Mouse (Mus musculus) liver, embryonic 15.5 days (tissue): ENCODE results near the gene Sox13. TPM values are rescaled to one million over a fixed set of nuclear protein-coding genes. Genes with fewer than 3 reads are reported as not detected.

Experiments used
- ATAC-seq: fragments of 200-750 bp; cut with Nextera tagmentation; 2 replicates; pipeline ENCODE4 v1.8.0; 2017; ENCODE audit warnings: moderate number of reproducible peaks, mild to moderate bottlenecking, moderate library complexity; ENCODE audit not compliant: insufficient read depth
- H3K27ac ChIP-seq: fragments of 300-500 bp; sonication (generic); replicated peaks from 2 replicates; pipeline ENCODE4 v1.5.1; 2015; ENCODE audit warnings: mild to moderate bottlenecking, inconsistent platforms
- H3K27me3 ChIP-seq: fragments of 300-500 bp; sonication (generic); 2 replicates; pipeline ENCODE4 v1.6.1; 2015; ENCODE audit warnings: mild to moderate bottlenecking, inconsistent platforms
- H3K36me3 ChIP-seq: fragments of 300-500 bp; sonication (generic); replicated peaks from 2 replicates; pipeline ENCODE4 v1.6.1; 2015; ENCODE audit warnings: moderate library complexity, mild to moderate bottlenecking, inconsistent platforms
- H3K4me1 ChIP-seq: fragments of 300-500 bp; sonication (generic); replicated peaks from 2 replicates; pipeline ENCODE4 v1.6.1; 2015; ENCODE audit warnings: inconsistent platforms
- H3K4me2 ChIP-seq: fragments of 300-500 bp; sonication (generic); 2 replicates; pipeline ENCODE4 v1.6.1; 2015; ENCODE audit warnings: moderate library complexity, mild to moderate bottlenecking, inconsistent platforms
- H3K4me3 ChIP-seq: fragments of 300-500 bp; sonication (generic); replicated peaks from 2 replicates; pipeline ENCODE4 v1.5.1; 2015; ENCODE audit warnings: mild to moderate bottlenecking, inconsistent platforms
- H3K9ac ChIP-seq: fragments of 300-500 bp; sonication (generic); 2 replicates; pipeline ENCODE4 v1.6.1; 2015; ENCODE audit warnings: moderate library complexity, mild to moderate bottlenecking, inconsistent platforms
- H3K9me3 ChIP-seq: fragments of 300-500 bp; sonication (generic); replicated peaks from 2 replicates; pipeline ENCODE4 v1.6.1; 2016; ENCODE audit warnings: inconsistent platforms
- WGBS: fragments of 180-500 bp; shearing (Covaris S2); methylation state at CpG from one replicate; pipeline ENCODE4 v1.1.7; 2015; ENCODE audit warnings: mixed read lengths; ENCODE audit not compliant: insufficient replicate concordance; 5-methylcytosine and 5-hydroxymethylcytosine counted together
- polyA plus RNA-seq: library from polyadenylated mRNA; unstranded; fragments of >200 nt; fragmentation: Nextera tagmentation; extraction: Ambion mirVana; gene quantifications from 2 replicates; pipeline ENCODE4 v1.2.1, GENCODE M21; 2015

Sox13 gene
- polyA plus RNA-seq, 1 experiment from 2014 or later, result 1.6 TPM

DNA sequence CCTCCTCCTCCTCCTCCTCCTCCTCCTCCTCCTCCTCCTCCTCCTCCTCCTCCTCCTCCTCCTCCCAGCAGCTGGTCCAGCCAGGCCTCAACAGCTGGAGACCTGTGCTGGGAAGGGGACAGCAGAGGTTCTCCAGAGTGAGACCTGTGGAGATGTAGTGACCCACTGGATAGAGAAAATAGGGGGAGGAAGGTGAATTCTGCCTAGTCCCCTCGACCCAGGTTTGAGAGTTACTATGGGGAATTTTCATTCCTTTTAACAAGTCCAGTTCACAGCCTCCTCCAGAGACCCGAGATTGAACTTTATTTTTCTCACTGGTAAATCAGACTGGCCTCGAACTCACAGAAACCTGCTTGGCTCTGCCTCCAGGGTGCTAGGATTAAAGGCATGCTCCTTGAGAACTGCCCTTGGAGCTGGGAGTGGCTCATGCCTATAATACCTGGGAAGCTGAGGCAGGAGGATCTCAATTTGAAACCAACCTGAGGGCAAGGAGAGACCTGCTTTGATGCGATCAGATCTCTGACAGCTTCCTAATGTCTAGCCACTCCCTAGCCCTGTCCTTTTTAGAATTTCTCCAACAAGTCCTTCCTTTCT lies 467 bp upstream of the Sox13 start:
- no peak overlapping the region for H3K27ac ChIP-seq
- peaks cover 4% of the 10 kb centered on the region; the same call in 1 of the 2 replicates for H3K4me1 ChIP-seq
- 40% methylated on average over 4 of the region's 4 CpGs for WGBS
- ATAC-seq, result no peak
- no peak overlapping the region for H3K4me3 ChIP-seq
- no peak overlapping the region for H3K9ac ChIP-seq
- H3K27me3 ChIP-seq, result peaks cover 61% of the 10 kb centered on the region
- no peaks in the 10 kb centered on the region for H3K36me3 ChIP-seq
- H3K4me2 ChIP-seq, result no peak overlapping the region
- H3K9me3 ChIP-seq, result peaks cover 4% of the 10 kb centered on the region; the same call in 1 of the 2 replicates

DNA sequence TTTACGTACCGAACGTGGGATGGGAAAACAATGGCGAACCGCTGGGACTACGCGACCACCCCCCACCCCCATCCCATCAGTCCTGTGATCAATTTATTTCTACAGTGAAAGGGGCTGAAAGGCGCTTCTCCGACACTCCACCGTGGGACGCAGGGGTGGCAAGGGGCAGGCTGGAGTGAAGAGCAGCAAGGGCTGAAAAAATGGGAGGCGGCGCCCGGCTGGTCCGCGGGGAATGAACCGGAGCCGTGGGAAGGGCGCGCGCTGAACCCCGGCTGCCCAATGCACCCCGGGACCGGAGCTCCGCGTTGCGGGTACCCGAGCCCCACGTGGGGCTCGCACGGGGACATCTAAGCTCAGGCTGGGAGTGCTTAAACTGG lies 1.0 kb downstream of the Sox13 start:
- peaks cover 65% of the 10 kb centered on the region for H3K27me3 ChIP-seq
- H3K9ac ChIP-seq, result peak overlapping the region; percentile 40; the same call in 1 of the 2 replicates
- ATAC-seq, result no peak
- peak overlapping the region; percentile 59 for H3K4me3 ChIP-seq
- H3K9me3 ChIP-seq, result no peaks in the 10 kb centered on the region
- no peak overlapping the region for H3K27ac ChIP-seq
- WGBS, result under 1% methylated on average over 31 of the region's 31 CpGs
- no peaks in the 10 kb centered on the region for H3K36me3 ChIP-seq
- H3K4me2 ChIP-seq, result peak overlapping the region; percentile 71
- peaks cover 10% of the 10 kb centered on the region; the same call in 1 of the 2 replicates for H3K4me1 ChIP-seq

- ATAC-seq, result no peak
- peak overlapping the region; percentile 59 for H3K4me3 ChIP-seq
- H3K27me3 ChIP-seq, result peaks cover 70% of the 10 kb centered on the region
- no peaks in the 10 kb centered on the region for H3K9me3 ChIP-seq
- peak overlapping the region; percentile 71 for H3K4me2 ChIP-seq
- H3K36me3 ChIP-seq, result no peaks in the 10 kb centered on the region
- peaks cover 14% of the 10 kb centered on the region for H3K4me1 ChIP-seq
- H3K27ac ChIP-seq, result no peak overlapping the region
- peak overlapping the region; percentile 40; the same call in 1 of the 2 replicates for H3K9ac ChIP-seq
- 1% methylated on average over 29 of the region's 29 CpGs for WGBS
Measured at GRCm38 (mm10) chr1:133422615-133423161, 1.5 kb downstream of the Sox13 start.

DNA sequence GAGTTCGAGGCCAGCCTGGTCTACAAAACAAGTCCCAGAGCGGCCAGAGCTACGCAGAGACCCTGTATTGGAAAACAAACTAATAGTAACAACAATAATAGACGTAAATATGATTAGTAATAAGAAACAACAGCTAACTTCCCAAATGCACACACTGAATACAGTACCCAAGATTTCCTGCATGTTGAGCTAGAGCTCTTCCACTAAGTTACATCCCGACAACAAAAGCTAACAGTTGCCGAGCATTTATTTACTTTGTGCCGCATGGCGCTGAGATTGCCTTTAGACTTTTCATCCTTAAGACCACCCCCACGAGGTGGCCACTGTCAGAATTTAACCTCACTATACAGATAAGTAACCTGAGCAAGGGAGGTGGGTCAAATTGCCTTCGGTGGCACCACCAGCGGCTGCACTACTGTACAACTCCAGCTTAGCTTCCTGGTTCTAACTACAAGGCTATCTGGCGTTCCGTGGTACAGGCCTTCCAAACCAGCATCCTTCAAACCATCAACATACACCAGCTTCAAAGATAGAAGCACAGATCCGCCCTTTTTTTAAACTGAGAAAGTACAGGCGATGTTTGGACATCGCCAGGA lies 2.1 kb downstream of the Sox13 start:
- H3K9ac ChIP-seq, result no peak overlapping the region
- peaks cover 73% of the 10 kb centered on the region for H3K27me3 ChIP-seq
- 44% methylated on average over 16 of the region's 16 CpGs for WGBS

GRCm38 (mm10) chr1:133421061-133421460 lies 3.1 kb downstream of the Sox13 start:
- H3K4me2 ChIP-seq, result no peak overlapping the region
- ATAC-seq, result no peak
- H3K9me3 ChIP-seq, result no peaks in the 10 kb centered on the region
- H3K36me3 ChIP-seq, result no peaks in the 10 kb centered on the region
- H3K27ac ChIP-seq, result no peak overlapping the region
- no peak overlapping the region for H3K9ac ChIP-seq
- H3K4me3 ChIP-seq, result no peak overlapping the region
- H3K4me1 ChIP-seq, result peaks cover 26% of the 10 kb centered on the region
- WGBS, result 53% methylated on average over 2 of the region's 2 CpGs
- H3K27me3 ChIP-seq, result peaks cover 70% of the 10 kb centered on the region

More for the DNA sequence above, 2.1 kb downstream of the Sox13 start:
- Histone ChIP-seq H3K4me1 (peaks cover 21% of the 10 kb centered on the region), H3K36me3 (no peaks in the 10 kb centered on the region), H3K27ac (no peak overlapping the region), H3K4me3 (peak overlapping the region; percentile 59), H3K4me2 (peak overlapping the region; percentile 71), H3K9me3 (no peaks in the 10 kb centered on the region)
- no peak for ATAC-seq

DNA sequence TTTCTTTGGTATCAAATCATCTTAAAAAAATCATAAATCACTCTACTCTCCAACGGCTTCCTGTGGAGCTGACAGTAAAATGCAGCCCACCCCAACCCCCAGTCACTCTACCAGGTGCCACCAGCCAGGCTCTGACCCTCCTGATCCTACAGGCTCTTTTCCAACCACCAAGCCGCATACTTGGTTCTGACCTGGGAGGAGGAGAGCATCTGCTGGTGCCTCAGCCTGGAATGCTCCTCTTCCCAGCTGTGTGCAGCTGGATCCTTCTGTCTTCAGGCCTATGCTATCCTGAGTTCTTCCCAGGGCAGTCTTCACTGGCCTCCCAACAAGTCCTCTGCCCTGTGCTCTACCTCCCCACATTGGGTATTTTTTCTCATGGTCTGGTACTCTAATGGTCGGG lies 3.7 kb downstream of the Sox13 start:
- no peaks in the 10 kb centered on the region for H3K36me3 ChIP-seq
- no peak overlapping the region for H3K9ac ChIP-seq
- no peak overlapping the region for H3K4me3 ChIP-seq
- no peaks in the 10 kb centered on the region for H3K9me3 ChIP-seq
- WGBS, result 67% methylated on average over 3 of the region's 3 CpGs
- no peak for ATAC-seq
- H3K4me2 ChIP-seq, result no peak overlapping the region
- H3K27ac ChIP-seq, result no peak overlapping the region
- peaks cover 26% of the 10 kb centered on the region for H3K4me1 ChIP-seq
- H3K27me3 ChIP-seq, result peaks cover 64% of the 10 kb centered on the region

DNA sequence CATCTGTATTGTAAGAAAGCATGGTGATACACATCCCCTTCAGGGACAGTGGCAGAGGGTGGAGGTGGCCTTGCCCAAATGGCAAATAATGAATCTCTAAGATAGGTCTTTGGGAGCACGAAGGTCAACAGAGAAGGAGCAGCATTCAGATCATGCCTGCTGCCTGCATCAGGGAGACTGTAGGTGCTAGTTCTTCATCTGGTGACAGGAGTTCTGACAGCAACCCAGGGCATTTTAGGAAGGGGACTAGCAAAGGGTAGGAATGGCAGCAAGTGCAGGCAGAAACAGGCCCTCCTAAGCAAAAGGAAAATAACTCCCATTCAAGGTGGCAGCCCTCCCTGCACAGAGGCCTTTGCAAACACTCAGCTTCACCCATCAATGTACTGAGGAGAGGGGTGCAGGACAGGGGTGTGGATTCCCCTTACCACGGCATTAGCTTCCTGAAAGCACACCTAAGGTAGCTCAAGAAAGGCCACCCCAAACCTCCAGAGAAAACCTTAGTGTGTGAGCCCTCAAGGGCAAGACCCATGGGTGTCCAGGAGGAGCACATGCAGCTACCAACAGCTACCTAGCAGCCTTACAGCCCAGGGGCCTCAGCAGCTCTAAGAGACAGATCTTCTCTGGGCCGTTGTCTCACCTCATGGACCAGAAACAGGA lies 4.9 kb downstream of the Sox13 start:
- H3K4me1 ChIP-seq, result peaks cover 33% of the 10 kb centered on the region
- H3K36me3 ChIP-seq, result no peaks in the 10 kb centered on the region
- no peak overlapping the region for H3K4me2 ChIP-seq
- WGBS, result 50% methylated on average over 3 of the region's 3 CpGs
- H3K4me3 ChIP-seq, result no peak overlapping the region
- no peak overlapping the region for H3K9ac ChIP-seq
- no peak for ATAC-seq
- no peak overlapping the region for H3K27ac ChIP-seq
- H3K27me3 ChIP-seq, result peaks cover 52% of the 10 kb centered on the region
- H3K9me3 ChIP-seq, result no peaks in the 10 kb centered on the region

- no peaks in the 10 kb centered on the region for H3K36me3 ChIP-seq
- peak overlapping the region; percentile 27; the same call in 1 of the 2 replicates for H3K9ac ChIP-seq
- H3K27me3 ChIP-seq, result peaks cover 42% of the 10 kb centered on the region
- H3K4me1 ChIP-seq, result peaks cover 33% of the 10 kb centered on the region
- peak; percentile 55 for ATAC-seq
- 6% methylated on average over 28 of the region's 28 CpGs for WGBS
- H3K27ac ChIP-seq, result no peak overlapping the region
- peak overlapping the region; percentile 55 for H3K4me3 ChIP-seq
- H3K9me3 ChIP-seq, result no peaks in the 10 kb centered on the region
- peak overlapping the region; percentile 65 for H3K4me2 ChIP-seq
Measured at GRCm38 (mm10) chr1:133418164-133418800, 5.9 kb downstream of the Sox13 start.

DNA sequence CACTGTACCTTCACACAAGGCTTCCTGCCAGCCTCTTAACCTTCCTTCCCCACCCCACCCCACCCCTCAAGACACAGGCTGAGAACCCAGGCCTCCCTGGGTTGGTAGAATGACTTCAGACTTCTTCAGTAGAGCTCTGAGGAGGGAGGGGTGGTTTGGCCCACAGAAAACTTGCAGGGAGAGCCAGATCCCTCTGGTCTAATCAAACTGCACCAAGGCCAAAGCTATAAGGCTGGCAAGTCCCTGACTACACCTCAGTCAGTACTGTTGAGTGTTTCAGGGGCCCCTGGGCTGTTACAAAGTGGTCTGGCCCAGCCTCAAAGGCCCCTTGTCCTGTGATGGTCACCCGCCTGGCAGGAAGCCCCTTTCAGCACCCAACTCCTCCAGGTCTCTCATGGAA lies 6.6 kb downstream of the Sox13 start:
- Histone ChIP-seq H3K4me2 (peak overlapping the region; percentile 65), H3K36me3 (no peaks in the 10 kb centered on the region), H3K9me3 (no peaks in the 10 kb centered on the region), H3K9ac (0 out of 2 replicates have a peak overlapping the region, but pooled peaks have one; percentile 27), H3K4me1 (peaks cover 39% of the 10 kb centered on the region), H3K27me3 (peaks cover 35% of the 10 kb centered on the region), H3K27ac (no peak overlapping the region), H3K4me3 (no peak overlapping the region)
- ATAC-seq, result no peak
- 7% methylated on average over 1 of the region's 1 CpGs for WGBS

DNA sequence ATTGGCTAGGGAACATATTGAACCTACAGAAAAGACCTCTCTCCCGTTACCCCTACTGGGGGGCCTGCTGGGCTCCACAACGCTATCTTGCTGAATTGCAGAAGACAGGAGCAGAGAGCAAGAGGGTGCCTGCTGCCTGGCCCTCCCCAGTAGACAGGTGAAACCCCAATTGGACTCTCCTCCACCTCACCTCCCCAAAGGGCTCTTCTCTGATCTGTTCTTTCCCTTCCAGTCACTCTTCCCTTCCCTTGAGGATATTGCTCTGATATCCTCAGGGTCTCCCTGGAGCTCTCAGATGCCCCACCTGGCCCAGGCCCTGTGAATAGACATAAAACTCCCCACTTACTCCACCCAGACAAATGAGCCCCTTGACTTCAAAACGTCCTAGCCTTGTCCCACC lies 7.1 kb downstream of the Sox13 start:
- 39% methylated on average over 3 of the region's 3 CpGs for WGBS

GRCm38 (mm10) chr1:133416472-133416871 lies 7.7 kb downstream of the Sox13 start:
- Histone ChIP-seq H3K36me3 (no peaks in the 10 kb centered on the region), H3K27me3 (peaks cover 24% of the 10 kb centered on the region), H3K4me3 (no peak overlapping the region), H3K9ac (no peak overlapping the region), H3K4me1 (peaks cover 39% of the 10 kb centered on the region), H3K9me3 (no peaks in the 10 kb centered on the region), H3K4me2 (no peak overlapping the region), H3K27ac (no peak overlapping the region)
- ATAC-seq, result no peak
- 28% methylated on average over 7 of the region's 7 CpGs for WGBS

More for the DNA sequence above, 7.1 kb downstream of the Sox13 start:
- Histone ChIP-seq H3K4me3 (no peak overlapping the region), H3K9ac (no peak overlapping the region), H3K36me3 (no peaks in the 10 kb centered on the region), H3K4me1 (peaks cover 39% of the 10 kb centered on the region), H3K27me3 (peaks cover 30% of the 10 kb centered on the region), H3K27ac (no peak overlapping the region), H3K4me2 (no peak overlapping the region), H3K9me3 (no peaks in the 10 kb centered on the region)
- ATAC-seq, result no peak
